Mouse (Mus musculus) monocyte, adult 59 days (primary cell): ENCODE data around the gene Dppa2. TPM values are rescaled to one million over a fixed set of nuclear protein-coding genes. Genes with fewer than 3 reads are reported as not detected.

Source experiments
- total RNA-seq, 2 experiments: library from RNA; stranded (reverse); gene quantifications; one replicate each; pipeline ENCODE4 v1.2.4; 2023

Gene Dppa2
- total RNA-seq: not detected

DNA sequence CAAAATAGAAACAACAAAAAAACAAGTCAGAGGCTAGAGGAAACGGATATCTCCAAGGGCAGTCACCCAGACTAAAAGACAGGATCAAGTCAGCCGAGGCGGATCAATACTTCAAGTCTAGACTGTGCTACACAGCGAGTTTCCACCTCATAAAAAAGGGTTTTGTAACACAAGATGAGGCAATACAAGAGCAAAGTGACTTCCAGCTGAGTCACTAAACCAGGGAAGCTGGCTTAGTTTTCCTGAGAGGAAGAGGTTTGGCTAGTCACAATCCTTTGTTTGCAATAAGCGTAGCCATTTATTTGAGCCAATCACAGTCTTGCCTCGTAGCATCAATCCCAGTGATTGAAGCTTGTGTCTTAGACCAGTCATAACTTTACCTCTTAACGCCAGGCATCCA, at the start of gene Dppa2:
Gene Dppa2 (plus strand): TSS at position 400 of the 400 bp plus-strand sequence.

DNA sequence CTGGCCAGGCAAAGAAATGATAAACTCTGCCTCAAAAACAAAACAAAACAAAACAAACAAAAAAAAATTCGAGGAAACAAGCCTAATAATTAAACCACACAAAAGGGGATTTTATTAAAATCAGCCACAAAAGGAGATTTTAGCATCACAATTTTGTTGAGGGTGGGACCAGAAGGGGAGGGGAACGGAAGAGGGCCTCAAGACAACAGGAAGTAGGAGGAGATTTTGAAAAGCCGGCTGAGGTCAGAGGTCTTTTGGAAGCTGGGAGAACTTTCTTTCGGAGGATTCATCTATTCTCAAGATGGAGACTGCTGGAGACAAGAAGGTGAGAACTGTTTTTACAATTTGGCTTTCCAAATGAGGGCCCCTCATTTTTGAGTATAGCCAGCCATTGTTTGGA, 20.2 kb upstream of the Dppa2 start, which contains the start of gene Dppa4:
Gene Dppa4 (plus strand): TSS at position 217 of the 400 bp plus-strand sequence.

Other genes starting within 250 kb of the Dppa2 start
- not detected for gene Dppa4, start 20.2 kb upstream of the Dppa2 start, total RNA-seq
- not detected for gene Gm5485, start 108.5 kb downstream of the Dppa2 start, total RNA-seq
- not detected for gene Morc1, start 127.3 kb downstream of the Dppa2 start, total RNA-seq